Mouse (Mus musculus) gastrocnemius, postnatal 4 days (tissue): ENCODE results near the gene Hpse. TPM values are rescaled to one million over a fixed set of nuclear protein-coding genes. Genes with fewer than 3 reads are reported as not detected.

Experiments used
- DNase-seq, 2 experiments: peaks; one replicate each; pipeline ENCODE4 v3.0.0; 2021 to 2022; ENCODE audit warnings: low spot score in 2 of 2, mixed read lengths in 2 of 2
- total RNA-seq, 2 experiments: library from RNA; stranded (reverse); gene quantifications; 2 replicates each; pipeline ENCODE4 v1.2.3; 2021

Hpse gene
- total RNA-seq, 2 experiments from 2014 or later, result 2.2 to 2.4 TPM

- no peak for DNase-seq
Observed at GRCm38 (mm10) chr5:100643253-100643990, 76.1 kb downstream of the Hpse start.

- no peak for DNase-seq
Observed at GRCm38 (mm10) chr5:100642316-100642715, 77.2 kb downstream of the Hpse start.

DNA sequence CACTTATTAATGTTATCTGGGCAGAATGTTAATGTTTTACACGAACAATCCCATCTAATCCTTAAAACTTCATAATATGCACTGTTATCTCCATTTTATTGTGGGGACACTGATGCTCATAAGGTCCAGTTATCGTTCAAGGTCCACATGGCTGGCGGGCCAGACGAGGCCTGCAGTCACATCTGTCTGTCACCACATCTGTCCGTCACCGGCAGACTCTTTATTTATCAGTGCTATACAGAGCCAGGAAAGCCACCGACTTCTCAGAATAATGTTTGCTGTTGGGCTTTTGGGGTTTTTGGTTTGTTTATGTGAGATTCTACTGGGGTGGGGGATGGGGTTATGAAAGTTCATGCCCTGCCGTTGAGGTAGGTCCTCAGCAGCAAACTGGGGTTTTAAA, 81.0 kb downstream of the Hpse start:
- no peak for DNase-seq

DNA sequence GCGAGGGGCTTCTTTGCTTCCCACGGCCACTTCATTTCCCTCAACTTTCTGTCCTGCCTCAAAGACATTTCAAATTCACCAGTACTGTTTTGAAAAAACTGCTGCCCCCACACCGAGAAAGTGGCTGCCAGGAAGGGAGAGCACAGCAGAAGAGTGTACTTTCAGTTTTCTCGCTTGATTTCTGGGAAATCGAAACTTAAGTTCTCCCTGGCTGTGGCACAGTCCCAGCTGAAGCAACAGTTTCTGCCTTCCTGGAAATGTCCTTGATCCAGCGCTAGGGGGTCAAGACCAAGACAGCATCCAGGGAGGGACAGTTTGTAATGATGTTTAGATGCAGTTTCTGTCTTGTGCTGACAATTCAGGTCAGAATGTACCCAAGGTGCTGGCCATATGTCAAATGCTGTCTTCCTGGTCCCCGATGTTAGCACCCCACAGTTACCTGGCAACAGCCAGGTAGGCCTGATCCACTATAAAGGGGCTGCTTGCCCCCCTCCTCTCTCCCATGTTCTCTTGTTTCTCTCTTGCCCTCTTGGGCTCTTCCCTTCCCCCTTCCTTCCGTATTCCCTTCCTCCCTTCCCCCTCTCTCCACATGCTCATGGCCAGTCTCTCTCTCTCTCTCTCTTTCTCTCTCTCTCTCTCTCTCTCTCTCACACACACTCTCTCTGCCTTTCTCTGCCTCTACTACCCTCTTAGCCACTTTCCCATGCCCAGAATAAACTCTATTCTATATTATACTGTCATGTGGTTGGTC, 82.5 kb downstream of the Hpse start:
- peak in 1 of 2 experiments; percentile 18 for DNase-seq

DNA sequence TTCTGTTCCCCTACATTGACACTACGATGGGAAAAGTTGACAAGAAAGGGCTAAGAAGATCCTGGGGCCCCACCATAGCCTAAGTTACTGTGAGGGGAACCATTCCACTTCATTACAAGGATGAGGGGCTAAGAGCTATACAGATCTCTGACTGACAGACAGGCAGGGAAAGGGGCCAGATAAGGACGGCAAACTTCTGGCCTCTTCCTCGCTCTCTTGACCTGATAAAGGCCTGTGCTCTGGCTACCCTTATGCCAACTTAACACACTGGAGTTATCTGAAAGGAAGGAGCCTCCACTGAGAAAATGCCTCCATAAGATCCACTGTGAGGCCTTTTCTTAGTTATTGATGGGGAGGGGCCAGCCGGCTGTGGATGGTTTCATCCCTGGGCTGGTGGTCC, 83.6 kb downstream of the Hpse start:
- DNase-seq, result no peak

DNA sequence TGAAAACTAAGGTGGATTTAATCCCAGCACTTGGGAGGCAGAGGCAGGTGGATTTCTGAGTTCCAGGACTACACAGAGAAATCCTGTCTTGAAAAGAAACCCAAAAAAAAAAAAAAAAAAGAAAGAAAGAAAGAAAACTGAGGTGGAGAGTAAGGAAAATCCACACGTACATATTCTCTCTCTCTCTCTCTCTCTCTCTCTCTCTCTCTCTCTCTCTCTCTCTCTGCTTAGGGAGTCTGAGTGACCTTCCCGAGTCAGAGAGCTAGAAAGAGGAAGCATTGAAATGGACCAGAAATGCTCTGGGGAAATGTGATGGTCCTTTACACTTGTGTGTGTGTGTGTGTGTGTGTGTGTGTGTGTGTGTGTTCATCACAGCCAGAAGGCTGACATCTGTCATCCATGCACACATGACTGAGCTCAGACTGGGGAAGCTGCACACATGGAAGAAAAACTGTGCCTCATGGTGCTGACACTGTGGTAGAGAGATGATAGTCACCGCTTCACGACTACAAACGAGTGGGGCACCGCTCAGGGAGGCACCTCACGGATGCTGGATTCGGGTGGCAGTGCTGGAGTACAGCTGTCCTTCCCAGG, 84.5 kb downstream of the Hpse start:
- no peak for DNase-seq

- DNase-seq, result no peak
Observed at GRCm38 (mm10) chr5:100632540-100633129, 86.9 kb downstream of the Hpse start.

Other genes with a start within 250 kb of the Hpse start
- gene Lin54, start 219.1 kb downstream of the Hpse start, total RNA-seq, result 10 to 100 TPM; 12.0 to 14.6 TPM
- gene Cops4, start 201.4 kb downstream of the Hpse start, total RNA-seq, result 100 to 1,000 TPM; 112 to 114 TPM
- 1 to 10 TPM; 2.3 to 7.1 TPM for gene Plac8, start 147.5 kb downstream of the Hpse start, total RNA-seq
- gene Coq2, start 44.6 kb downstream of the Hpse start, total RNA-seq, result 10 to 100 TPM; 38.3 to 39.9 TPM
- 1 to 10 TPM; 5.5 to 7.0 TPM for gene Helq, start 78.9 kb upstream of the Hpse start, total RNA-seq
- 10 to 100 TPM; 67.9 to 81.1 TPM for gene Mrps18c, start 78.9 kb upstream of the Hpse start, total RNA-seq
- 10 to 100 TPM in 1 of 2 experiments, 1 to 10 TPM in 1; 9.1 to 11.4 TPM for gene Abraxas1, start 101.2 kb upstream of the Hpse start, total RNA-seq
- gene Gpat3, start 126.0 kb upstream of the Hpse start, total RNA-seq, result 10 to 100 TPM in 1 of 2 experiments, 1 to 10 TPM in 1; 5.4 to 11.6 TPM